Mouse (Mus musculus) mature B cell (primary cell): ENCODE data around the gene Atxn10.

ENCODE experiments used
- in situ Hi-C: fragments of 300-500 bp; cut with MboI; formaldehyde crosslinking; loops from 2 replicates; pipeline ENCODE4 v1.14.3; 2019

The Atxn10 gene

GRCm38 (mm10) chr15:85403256-85403731 is 67.2 kb downstream of the Atxn10 start:
- in situ Hi-C loops = no loop called here

GRCm38 (mm10) chr15:85404739-85405138 is 68.7 kb downstream of the Atxn10 start:
- in situ Hi-C loops = no loop called here

GRCm38 (mm10) chr15:85405567-85405966 is 69.5 kb downstream of the Atxn10 start:
- in situ Hi-C loops = no loop called here

- in situ Hi-C loops = no loop called here
These were observed 70.8 kb downstream of the Atxn10 start for GRCm38 (mm10) chr15:85406846-85407245.

- in situ Hi-C loops = no loop called here
These were observed 71.3 kb downstream of the Atxn10 start for GRCm38 (mm10) chr15:85407342-85407741.

- in situ Hi-C loops = no loop called here
These were observed 72.7 kb downstream of the Atxn10 start for GRCm38 (mm10) chr15:85408790-85409189.

- in situ Hi-C loops = no loop called here
These were observed 73.3 kb downstream of the Atxn10 start for GRCm38 (mm10) chr15:85409245-85409783.

- in situ Hi-C loops = no loop called here
These were observed 73.8 kb downstream of the Atxn10 start for GRCm38 (mm10) chr15:85409836-85410235.

- in situ Hi-C loops = no loop called here
These were observed 78.6 kb downstream of the Atxn10 start for GRCm38 (mm10) chr15:85414620-85415019.

GRCm38 (mm10) chr15:85420686-85421085 is 84.6 kb downstream of the Atxn10 start:
- in situ Hi-C loops = no loop called here

GRCm38 (mm10) chr15:85424197-85424596 is 88.2 kb downstream of the Atxn10 start:
- in situ Hi-C loops = no loop called here

- in situ Hi-C loops = no loop called here
These were observed 92.1 kb downstream of the Atxn10 start for GRCm38 (mm10) chr15:85428140-85428539.

- in situ Hi-C loops = no loop called here
These were observed 106.5 kb downstream of the Atxn10 start for GRCm38 (mm10) chr15:85442568-85442967.

GRCm38 (mm10) chr15:85446652-85447051 is 110.6 kb downstream of the Atxn10 start:
- in situ Hi-C loops = no loop called here

GRCm38 (mm10) chr15:85456891-85457290 is 120.8 kb downstream of the Atxn10 start:
- in situ Hi-C loops = no loop called here

- in situ Hi-C loops = no loop called here
These were observed 121.8 kb downstream of the Atxn10 start for GRCm38 (mm10) chr15:85457838-85458237.

- in situ Hi-C loops = no loop called here
These were observed 122.6 kb downstream of the Atxn10 start for GRCm38 (mm10) chr15:85458631-85459082.

- in situ Hi-C loops = no loop called here
These were observed 125.5 kb downstream of the Atxn10 start for GRCm38 (mm10) chr15:85461541-85461940.

GRCm38 (mm10) chr15:85462138-85462537 is 126.1 kb downstream of the Atxn10 start:
- in situ Hi-C loops = no loop called here

GRCm38 (mm10) chr15:85463027-85463790 is 127.2 kb downstream of the Atxn10 start:
- in situ Hi-C loops = no loop called here

- in situ Hi-C loops = no loop called here
These were observed 128.1 kb downstream of the Atxn10 start for GRCm38 (mm10) chr15:85464190-85464589.

GRCm38 (mm10) chr15:85464823-85465565 is 128.9 kb downstream of the Atxn10 start:
- in situ Hi-C loops = no loop called here
